Mouse (Mus musculus): ENCODE measurements around the gene Slc23a3.
A peak's percentile ranks its signal among the peaks of the same experiment; 100 is the strongest.

The Slc23a3 gene

DNA sequence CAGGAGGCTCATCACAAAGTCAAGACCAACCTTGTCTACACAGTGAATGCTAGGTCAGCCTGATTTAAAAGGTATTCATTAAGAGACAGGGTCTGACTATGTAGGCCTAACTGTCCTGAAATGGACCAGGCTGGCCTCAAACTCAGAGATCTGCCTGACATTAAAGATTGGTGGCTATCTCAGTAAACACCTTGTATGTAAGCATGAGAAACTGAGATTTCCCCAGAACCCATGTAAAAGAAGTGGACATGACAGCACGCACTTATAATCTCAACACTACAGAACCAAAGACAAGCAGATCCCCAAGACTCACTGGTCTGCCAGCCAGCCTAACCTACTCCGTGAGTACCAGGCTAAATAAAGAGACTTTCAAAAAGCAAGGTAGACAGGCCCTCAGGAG lies 4.8 kb upstream of the Slc23a3 start:
- no peak for DNase-seq

DNA sequence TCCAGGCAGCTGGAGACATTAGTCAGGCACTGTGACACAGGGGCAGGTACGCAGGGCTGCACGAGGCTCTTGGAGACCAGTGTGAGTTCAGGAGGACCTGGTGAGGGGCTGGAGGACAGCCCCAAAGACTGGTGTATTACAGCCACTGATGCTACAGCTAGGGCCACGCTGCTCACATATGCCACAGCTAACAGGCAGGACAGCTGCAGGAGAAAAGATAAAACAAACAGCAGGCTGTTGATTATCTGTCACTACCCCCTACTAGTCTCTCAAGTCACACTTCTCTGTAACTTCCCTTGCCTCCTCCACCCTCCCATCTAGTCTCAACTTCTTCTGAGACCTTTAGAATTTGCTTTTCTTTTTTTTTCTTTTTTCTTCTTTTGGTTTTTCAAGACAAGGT lies 3.0 kb upstream of the Slc23a3 start:
- no peak for DNase-seq

- DNase-seq = no peak
Measured at GRCm38 (mm10) chr1:75136293-75136692, 2.6 kb upstream of the Slc23a3 start.

DNA sequence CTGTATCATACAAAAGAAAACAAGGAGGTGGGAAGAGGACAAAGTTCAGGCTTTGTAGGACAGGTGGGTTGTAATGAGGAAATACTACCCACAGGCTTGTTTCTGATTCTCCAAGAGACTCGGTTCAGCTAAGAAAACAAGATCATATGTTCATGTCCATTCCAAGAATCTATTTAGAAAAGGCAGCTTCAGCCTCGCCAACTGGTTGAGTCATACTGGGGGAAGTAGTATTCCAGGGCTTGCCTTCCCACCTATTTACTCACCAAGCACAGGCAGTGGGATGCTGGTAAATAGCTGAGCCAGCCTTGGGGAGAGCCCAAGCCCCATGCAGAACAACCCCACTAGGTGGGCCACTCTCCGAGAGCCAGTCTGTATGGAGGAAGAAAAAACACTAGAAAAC lies 5.0 kb downstream of the Slc23a3 start:
- no peak for DNase-seq

GRCm38 (mm10) chr1:75125418-75125817 lies 8.3 kb downstream of the Slc23a3 start:
- no peak for DNase-seq

DNA sequence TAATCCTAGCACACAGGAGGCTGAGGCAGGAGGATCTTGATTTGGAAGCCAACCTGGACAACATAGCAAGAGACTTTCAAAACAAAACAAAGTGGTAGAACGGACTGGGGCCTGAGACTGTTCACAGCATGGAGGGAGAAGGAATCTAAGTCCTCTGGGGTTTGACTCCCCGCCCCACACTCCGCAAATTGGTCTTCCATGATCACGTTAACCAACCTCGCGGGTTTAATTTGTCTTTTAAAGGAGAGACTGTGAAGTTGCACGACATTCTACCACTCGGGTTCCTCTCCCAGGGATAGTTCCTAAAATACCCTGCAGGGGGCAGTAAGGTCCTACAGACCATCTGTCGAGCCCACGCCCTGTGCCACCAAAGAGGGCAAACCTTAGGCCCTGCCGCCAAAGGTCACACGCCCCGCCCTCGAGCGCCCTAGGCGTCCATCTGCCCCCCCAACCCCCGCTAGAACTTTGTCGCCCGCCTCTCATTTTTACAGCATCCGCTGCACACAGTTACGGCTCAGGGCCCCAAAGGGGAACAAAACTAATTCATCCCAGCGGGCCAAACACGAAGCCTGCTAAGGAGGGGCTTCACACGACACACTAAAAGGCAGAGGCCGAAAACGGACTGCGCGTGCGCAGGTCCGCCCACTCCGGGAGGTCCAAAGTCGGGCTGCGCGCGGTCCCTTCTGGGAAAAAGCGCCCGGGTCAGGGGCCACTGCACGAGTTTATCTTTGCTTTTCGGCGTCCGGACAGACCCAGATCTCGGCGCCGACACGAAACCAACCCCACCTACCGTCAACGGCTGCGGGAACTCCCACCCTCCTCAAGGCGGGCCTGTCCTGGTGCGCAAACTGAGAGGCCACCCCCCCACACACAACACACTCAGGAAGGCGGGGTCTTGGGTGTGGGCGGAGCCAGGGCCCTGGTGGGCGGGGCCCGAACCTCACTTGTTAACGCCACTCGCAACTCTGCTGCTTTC lies 9.1 kb downstream of the Slc23a3 start, which contains the start of gene Nhej1:
Nhej1 (minus strand) TSS at position 855 of the 976 bp plus-strand sequence.
- DNase-seq = peak; percentile 97 to 98

- DNase-seq = peak in 1 of 2 experiments; percentile 25
Measured at GRCm38 (mm10) chr1:75122211-75122610, 11.5 kb downstream of the Slc23a3 start.
